Mouse (Mus musculus) olfactory bulb, adult 2 months (tissue): Measurements from ENCODE around the gene Itpr2. TPM values are rescaled to one million over a fixed set of nuclear protein-coding genes. Genes with fewer than 3 reads are reported as not detected.

Experiments used
- H3K27ac ChIP-seq: fragments of 200-500 bp; 2 replicates; pipeline ENCODE4 v1.5.1; 2012; ENCODE audit warnings: low read depth, low read length; ENCODE audit not compliant: insufficient read depth
- H3K4me1 ChIP-seq: fragments of 200-500 bp; 2 replicates; pipeline ENCODE4 v1.6.1; 2012; ENCODE audit warnings: low read length; ENCODE audit not compliant: control insufficient read depth, insufficient read depth
- H3K4me3 ChIP-seq: fragments of 200-500 bp; 2 replicates; pipeline ENCODE4 v1.5.1; 2012; ENCODE audit warnings: mild to moderate bottlenecking, low read depth, low read length, moderate library complexity; ENCODE audit not compliant: insufficient read depth
- CTCF ChIP-seq: fragments of 200-500 bp; IDR thresholded peaks from 2 replicates; pipeline ENCODE4 v1.5.1; 2012; ENCODE audit warnings: low read depth, mild to moderate bottlenecking, low read length, moderate library complexity; ENCODE audit not compliant: insufficient read depth
- POLR2A ChIP-seq: fragments of 200-500 bp; IDR thresholded peaks from 2 replicates; pipeline ENCODE4 v1.6.1; 2012; ENCODE audit warnings: mild to moderate bottlenecking, low read depth, low read length, moderate library complexity; ENCODE audit not compliant: insufficient read depth
- WGBS: fragments of 180-500 bp; shearing (Covaris S2); methylation state at CpG from one replicate; pipeline ENCODE4 v1.1.7; 2018; 5-methylcytosine and 5-hydroxymethylcytosine counted together
- polyA plus RNA-seq: library from polyadenylated mRNA; stranded (reverse); fragments of >200 nt; gene quantifications from 2 replicates; pipeline ENCODE4 v1.2.4, GENCODE M21; 2012; ENCODE audit warnings: low replicate concordance; ENCODE audit not compliant: missing spikeins, insufficient read depth, insufficient read length

Gene Itpr2
- polyA plus RNA-seq, 1 experiment: not detected

- H3K27ac ChIP-seq: no peak overlapping the region
- WGBS: 64% methylated on average over 4 of the region's 4 CpGs
- peaks cover 13% of the 10 kb centered on the region for H3K4me1 ChIP-seq
- H3K4me3 ChIP-seq: no peak overlapping the region
- TF ChIP-seq POLR2A (no peak), CTCF (no peak)
Measured at GRCm38 (mm10) chr6:146497866-146498265, 4.2 kb downstream of the Itpr2 start.

DNA sequence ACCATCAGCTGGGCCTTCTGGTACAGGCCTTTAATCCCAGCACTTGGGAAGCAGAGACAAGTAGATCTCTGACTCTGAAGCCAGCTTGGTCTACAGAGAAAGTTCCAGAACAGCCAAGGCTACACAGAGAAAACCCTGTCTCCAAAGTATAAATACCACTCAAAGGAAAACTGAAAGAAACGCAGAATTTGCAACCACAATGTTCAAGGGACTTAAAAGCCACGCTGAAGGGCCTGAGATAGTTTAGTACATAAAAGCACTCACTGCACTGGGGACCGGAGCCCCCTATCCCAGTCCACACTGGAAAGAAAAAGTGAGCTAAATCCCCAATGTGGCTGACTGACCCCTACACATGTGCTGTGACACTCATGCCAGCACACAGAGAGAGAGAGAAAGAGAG, 4.6 kb downstream of the Itpr2 start:
- WGBS: 84% methylated on average over 3 of the region's 3 CpGs

DNA sequence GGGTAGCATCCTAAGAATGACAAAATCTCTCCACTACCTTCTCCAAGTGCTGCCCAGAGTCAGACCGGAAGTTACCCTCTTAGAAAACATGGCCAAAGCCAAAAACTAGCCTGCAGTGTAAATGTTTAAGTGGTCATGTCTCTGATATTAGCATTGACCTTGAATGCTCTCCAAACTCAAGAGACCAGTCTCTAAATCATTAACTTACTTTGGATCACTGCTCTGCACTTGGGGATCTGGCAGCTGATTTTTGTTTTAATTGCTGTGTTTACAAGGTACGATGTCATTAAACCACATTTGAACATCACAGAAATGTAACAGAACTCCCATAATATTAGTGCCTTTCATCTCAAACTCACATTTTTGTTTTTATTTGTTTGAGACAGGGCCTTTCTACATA, 10.3 kb downstream of the Itpr2 start:
- TF ChIP-seq CTCF: no peak
- TF ChIP-seq POLR2A: no peak
- H3K27ac ChIP-seq: no peak overlapping the region
- WGBS: 89% methylated on average over 2 of the region's 2 CpGs
- no peak overlapping the region for H3K4me3 ChIP-seq
- peaks cover 6% of the 10 kb centered on the region for H3K4me1 ChIP-seq

More for the DNA sequence above, 4.6 kb downstream of the Itpr2 start:
- Histone ChIP-seq H3K4me1 (peaks cover 9% of the 10 kb centered on the region), H3K4me3 (no peak overlapping the region), H3K27ac (no peak overlapping the region)
- TF ChIP-seq POLR2A (no peak), CTCF (no peak)

DNA sequence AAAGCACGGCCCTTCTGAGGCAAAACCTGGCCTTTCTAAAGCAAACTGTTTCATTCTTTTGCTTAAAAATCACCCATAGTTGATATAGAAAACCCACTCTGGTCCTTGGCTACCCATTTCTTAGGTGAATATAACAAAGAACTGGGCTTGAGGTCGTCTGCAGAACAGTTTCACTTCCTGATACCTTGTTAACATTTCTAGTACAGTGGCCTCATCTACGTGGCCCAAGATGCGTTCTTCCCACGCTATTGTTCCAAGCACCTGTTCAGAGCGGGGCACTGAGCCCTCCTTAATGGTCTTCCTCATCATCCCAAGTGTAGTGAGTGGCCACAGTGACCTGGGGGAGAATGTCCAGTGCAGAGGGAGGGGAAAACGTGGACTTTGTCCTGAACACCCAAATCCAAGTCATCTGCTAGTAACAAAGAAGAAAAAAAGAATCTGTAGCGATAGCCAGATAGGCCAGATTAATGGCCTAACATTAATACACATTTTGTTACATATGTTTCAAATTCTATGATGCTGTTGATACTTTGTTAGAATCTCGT, 11.5 kb downstream of the Itpr2 start:
- H3K4me3 ChIP-seq: no peak overlapping the region
- H3K4me1 ChIP-seq: peaks cover 8% of the 10 kb centered on the region
- no peak overlapping the region for H3K27ac ChIP-seq
- TF ChIP-seq POLR2A (no peak), CTCF (no peak)
- 90% methylated on average over 9 of the region's 9 CpGs for WGBS

- Histone ChIP-seq H3K4me3 (no peak overlapping the region), H3K4me1 (peaks cover 8% of the 10 kb centered on the region), H3K27ac (no peak overlapping the region)
- TF ChIP-seq POLR2A (no peak), CTCF (no peak)
- WGBS: 86% methylated on average over 6 of the region's 6 CpGs
Measured at GRCm38 (mm10) chr6:146489841-146490240, 12.2 kb downstream of the Itpr2 start.

DNA sequence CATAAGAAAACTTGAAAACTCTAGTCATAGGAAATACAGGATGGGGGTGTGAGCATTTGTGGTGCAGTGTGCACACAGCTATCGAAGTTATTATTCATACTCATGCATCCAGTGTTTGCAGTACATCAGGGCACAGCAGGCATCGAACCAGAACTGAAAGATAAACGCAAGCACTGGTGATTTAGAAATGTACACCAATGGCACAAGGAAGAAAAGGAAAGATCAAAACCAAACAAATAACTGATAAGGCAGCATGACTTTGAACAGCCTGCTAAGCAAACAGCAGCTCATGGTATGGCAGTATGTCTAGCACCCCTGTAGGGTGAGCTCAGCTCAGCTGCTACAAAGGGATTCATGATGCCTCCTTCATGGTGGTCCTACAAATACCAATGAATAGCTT, 13.3 kb downstream of the Itpr2 start:
- H3K4me1 ChIP-seq: peaks cover 8% of the 10 kb centered on the region
- WGBS: 91% methylated on average over 3 of the region's 3 CpGs
- no peak for TF ChIP-seq CTCF
- TF ChIP-seq POLR2A: no peak
- no peak overlapping the region for H3K27ac ChIP-seq
- no peak overlapping the region for H3K4me3 ChIP-seq

DNA sequence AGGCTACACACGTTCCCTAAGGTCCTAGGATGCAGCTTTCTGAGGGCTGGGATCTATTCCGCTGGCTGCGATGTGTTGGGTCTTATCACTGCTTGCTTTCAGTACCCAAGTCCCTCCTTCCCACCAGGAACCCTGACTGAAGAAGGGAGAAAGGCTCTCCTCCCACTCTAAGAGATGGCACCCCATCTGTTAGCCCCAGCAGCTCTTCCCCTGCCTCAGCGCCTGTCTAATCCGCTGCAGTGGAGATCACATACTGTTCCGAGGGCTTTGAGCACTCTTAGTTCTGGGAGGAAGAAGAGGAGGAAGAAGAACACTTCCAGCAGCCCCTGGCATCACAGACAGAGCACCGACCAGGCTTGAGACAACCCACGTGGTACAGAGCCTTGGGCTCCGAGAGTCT, 14.9 kb downstream of the Itpr2 start:
- WGBS: 73% methylated on average over 9 of the region's 9 CpGs
- Histone ChIP-seq H3K27ac (no peak overlapping the region), H3K4me1 (peaks cover 8% of the 10 kb centered on the region), H3K4me3 (no peak overlapping the region)
- TF ChIP-seq POLR2A: no peak
- TF ChIP-seq CTCF: no peak

DNA sequence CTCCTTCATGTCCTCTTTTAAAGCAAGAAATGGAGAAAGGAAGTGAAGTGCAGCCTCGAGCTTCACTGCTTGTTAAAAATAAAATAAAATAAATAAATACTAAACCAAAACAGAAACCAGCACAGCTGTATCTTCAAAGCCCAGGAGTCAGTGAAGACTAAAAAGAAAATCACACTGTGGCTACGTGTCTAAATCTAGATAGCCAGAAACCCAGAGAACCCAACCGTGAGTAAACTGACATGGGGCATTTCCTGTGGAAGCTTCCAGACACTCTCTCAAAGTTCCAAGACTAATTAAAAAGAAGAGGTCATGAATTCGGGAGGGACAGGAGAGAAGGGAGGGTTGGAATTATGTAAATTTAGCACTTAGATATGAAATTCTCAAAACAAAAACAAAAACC, 15.9 kb downstream of the Itpr2 start:
- peaks cover 8% of the 10 kb centered on the region for H3K4me1 ChIP-seq
- no peak overlapping the region for H3K4me3 ChIP-seq
- no peak overlapping the region for H3K27ac ChIP-seq
- 65% methylated on average over 4 of the region's 4 CpGs for WGBS
- TF ChIP-seq CTCF (no peak), POLR2A (no peak)

- WGBS: 65% methylated on average over 6 of the region's 6 CpGs
- H3K4me3 ChIP-seq: no peak overlapping the region
- TF ChIP-seq POLR2A (no peak), CTCF (no peak)
- no peaks in the 10 kb centered on the region for H3K4me1 ChIP-seq
- H3K27ac ChIP-seq: no peak overlapping the region
Measured at GRCm38 (mm10) chr6:146481441-146481840, 20.6 kb downstream of the Itpr2 start.

DNA sequence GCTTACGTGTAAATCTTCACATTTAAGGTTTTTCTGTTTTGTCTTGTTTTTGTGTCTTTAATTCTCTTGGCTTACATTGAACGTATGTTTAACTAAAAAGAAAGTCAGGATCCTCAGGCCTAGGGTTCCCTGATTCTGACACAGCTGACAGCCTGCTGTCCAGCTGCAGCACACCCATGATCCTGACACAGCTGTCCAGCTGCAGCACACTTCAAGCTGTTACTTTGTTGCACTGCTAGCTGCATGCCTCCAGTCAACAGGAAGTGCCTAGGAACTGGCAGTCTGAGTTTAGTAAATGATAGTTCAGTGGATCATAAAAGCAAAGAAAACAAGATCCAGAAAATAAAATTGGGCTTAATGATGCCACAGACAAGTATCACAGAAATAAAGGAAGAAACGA, 21.1 kb downstream of the Itpr2 start:
- Histone ChIP-seq H3K4me3 (no peak overlapping the region), H3K27ac (no peak overlapping the region), H3K4me1 (no peaks in the 10 kb centered on the region)
- TF ChIP-seq CTCF (no peak), POLR2A (no peak)
- WGBS: 79% methylated on average over 3 of the region's 3 CpGs
